Mouse (Mus musculus): ENCODE data around the gene Tmem258.

The Tmem258 gene

DNA sequence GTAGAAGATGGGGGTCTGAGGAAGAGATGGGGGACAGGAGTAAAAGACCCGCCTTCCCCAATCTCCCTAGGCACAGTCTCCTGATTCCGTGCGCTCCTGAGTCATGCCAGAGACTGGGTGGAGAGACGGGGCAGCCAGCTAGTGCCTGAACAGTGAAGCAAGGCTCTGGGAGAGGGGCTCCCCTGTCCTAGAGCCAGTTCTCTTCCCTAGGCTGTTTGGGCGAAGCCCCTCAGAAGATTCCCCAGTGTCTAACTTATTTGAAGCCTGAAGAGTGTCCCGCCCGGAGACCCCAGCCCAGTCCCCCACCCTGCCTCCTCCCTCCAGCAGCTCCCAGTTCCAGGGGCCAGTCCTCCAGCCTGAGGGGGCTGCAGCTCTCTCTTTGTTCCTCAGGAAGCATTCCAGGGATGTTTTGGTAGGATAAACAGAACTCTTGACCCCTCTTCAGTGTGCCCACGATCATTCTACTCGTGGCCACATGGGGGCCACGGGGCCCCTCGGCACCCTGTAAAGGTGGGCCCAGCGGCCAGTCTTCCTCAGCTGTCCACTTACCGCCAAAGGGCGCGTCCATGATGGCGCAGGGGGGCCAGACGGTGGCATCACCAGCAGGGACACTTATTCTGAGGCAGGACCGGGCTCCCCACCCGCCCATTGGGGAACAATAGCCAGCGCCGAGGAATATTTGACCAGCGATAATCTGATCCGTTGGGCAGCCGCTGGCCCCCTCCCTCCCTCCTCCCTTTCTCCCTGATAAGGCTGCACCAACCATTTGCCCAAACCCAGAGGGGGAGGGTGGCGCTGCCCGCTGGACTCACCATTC is 21.0 kb downstream of the Tmem258 start:
- DNase-seq = no peak

GRCm38 (mm10) chr19:10225767-10226166 is 22.0 kb downstream of the Tmem258 start:
- DNase-seq = no peak

DNA sequence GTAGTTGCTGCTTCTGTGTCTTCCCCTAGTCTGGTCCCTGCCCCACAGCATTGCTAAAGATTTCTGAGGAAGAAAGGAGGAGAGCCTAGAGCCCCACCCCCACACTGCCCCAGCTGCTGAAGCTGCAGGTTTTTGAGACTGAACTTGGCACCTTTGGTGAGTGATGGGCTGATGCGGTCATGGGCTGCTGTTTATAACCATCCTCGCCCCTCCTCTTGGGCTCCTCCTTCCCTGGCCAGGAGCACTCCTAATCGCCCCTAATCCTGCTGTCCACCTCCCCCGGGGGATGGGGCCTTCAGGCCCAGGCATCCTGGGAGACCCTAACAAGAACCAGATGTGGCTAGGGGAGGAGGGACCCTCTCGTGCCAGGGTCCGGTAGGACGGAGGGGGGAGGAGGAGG is 27.2 kb downstream of the Tmem258 start:
- no peak for DNase-seq

- no peak for DNase-seq
Measured at GRCm38 (mm10) chr19:10231871-10232270, 28.1 kb downstream of the Tmem258 start.

DNA sequence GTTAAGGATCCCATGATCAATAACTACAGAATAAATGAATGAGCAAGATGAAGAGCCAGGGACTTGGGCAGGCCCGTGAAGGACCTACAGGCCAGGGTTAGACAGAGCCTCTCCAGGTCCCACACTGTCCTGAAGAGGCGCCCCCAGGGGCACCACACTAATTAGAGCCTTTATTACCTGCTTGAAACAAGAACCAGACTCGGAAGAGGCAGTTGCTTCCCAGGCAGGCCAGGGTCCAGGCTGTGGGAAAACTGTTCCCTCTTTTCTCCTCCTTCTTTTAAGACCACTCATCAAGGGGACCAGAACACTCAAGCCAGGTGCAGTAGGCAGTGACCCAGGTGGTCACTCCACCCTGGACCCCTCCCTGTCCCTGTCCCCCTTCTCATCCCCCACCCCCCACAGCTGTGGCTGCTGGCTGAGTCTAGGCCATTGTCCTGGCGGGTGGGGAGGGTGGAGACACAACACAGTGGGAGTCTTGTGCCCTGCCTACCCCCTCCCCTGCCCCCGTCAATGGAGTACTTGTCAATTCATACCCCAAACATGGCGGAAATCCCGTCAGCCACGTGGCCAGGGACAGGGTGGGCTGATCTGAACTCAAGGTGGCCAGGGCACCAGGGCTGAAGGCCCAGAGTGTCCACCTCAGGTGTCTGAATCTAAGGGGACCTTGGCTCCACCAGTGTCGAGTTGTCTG is 28.7 kb downstream of the Tmem258 start:
- DNase-seq = peak; percentile 54

GRCm38 (mm10) chr19:10235784-10236565 is 32.2 kb downstream of the Tmem258 start:
- no peak for DNase-seq

DNA sequence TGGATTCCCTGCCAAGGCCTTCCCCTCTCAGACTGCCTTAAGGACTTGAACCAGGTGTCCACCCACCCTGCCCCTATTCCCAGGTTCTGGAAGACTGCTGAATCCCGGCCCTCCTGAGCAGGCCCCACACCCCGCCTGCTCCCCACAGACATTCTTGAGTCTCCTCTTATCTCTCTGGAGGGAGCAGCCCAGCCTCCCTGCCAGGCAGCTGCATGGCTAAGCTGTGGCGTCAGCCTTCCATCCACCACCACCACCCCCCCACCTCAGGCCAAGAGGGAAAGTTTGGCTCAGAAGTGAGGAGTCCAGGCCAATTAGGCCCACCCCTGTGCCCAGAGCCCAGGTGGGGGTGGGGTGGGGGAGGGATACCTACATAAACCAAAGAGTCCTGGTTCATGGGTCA is 34.7 kb downstream of the Tmem258 start:
- DNase-seq = no peak

DNA sequence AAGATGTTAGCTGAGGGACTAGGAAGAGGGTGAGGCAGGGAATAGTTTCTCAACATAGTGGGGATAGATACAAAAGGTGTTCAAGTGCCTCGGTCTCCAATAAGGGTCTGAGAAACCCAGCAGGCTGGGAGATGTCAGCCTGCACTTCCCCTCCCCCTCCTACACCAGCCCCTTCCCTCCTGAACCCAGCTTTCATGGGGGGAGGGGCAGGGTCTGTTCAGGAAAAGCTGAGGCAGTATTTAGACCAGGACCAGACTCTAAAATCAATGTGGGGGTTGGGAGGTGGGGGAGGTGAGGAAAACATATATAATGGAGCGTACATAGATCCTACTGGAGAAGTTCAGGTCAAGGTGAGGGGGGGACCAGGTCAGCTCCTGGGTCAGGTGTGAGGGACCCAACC is 35.6 kb downstream of the Tmem258 start:
- DNase-seq = no peak

- no peak for DNase-seq
Measured at GRCm38 (mm10) chr19:10239975-10240653, 36.3 kb downstream of the Tmem258 start.

- peak; percentile 74 for DNase-seq
Measured at GRCm38 (mm10) chr19:10240654-10241305, 37.0 kb downstream of the Tmem258 start, which contains the start of gene Myrf. Gene Myrf (minus strand): TSS chr19:10240748.

GRCm38 (mm10) chr19:10242916-10243315 is 39.1 kb downstream of the Tmem258 start:
- peak; percentile 34 for DNase-seq

DNA sequence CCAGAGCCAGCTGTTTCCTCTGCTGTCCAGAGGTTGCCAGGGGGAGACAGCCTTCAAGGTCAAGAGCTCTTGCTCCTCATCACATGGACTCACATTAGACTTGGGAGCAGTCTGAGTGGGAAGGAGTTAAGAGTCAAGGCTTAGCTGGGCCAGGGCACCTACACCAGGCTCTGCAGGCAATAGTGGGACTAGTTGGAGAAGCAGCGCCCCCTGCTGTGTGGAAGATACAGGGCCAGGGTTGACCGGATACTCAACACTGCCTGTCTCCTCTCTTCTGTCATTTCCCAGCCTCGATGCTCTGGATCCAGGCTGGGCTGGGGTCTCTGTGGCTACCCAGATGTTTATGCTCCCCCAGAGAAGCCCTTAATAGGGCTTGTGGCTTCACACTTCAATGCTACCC is 40.4 kb downstream of the Tmem258 start:
- peak; percentile 49 for DNase-seq

GRCm38 (mm10) chr19:10247165-10247564 is 43.4 kb downstream of the Tmem258 start:
- no peak for DNase-seq

DNA sequence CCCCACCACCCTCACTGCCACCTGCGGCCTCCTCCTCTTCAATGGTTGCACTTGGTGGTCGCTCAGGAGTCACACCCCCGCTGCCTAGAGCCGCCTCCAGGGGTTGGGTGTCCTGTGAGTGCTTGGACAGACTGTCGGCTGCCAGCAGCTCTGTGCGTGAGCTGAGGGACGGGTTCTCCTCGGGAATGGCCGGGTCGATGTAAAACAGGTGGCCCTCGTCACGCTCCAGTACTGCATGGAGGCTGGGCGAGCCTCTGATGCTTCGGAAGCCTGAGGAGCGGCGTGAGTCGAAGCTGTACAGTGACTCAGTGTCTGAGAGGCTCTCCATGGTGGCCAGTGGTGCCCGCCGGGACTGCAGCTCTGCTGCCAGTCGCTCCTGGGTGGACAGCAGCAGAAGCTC is 44.3 kb downstream of the Tmem258 start:
- DNase-seq = no peak
